Mouse (Mus musculus): ENCODE measurements around the gene Rpl37.
"Not testable (repeated sequence)": the region's sequence is repeated elsewhere in the genome, so short reads cannot be mapped to it uniquely, and the experiment has no call there.

Gene Rpl37

DNA sequence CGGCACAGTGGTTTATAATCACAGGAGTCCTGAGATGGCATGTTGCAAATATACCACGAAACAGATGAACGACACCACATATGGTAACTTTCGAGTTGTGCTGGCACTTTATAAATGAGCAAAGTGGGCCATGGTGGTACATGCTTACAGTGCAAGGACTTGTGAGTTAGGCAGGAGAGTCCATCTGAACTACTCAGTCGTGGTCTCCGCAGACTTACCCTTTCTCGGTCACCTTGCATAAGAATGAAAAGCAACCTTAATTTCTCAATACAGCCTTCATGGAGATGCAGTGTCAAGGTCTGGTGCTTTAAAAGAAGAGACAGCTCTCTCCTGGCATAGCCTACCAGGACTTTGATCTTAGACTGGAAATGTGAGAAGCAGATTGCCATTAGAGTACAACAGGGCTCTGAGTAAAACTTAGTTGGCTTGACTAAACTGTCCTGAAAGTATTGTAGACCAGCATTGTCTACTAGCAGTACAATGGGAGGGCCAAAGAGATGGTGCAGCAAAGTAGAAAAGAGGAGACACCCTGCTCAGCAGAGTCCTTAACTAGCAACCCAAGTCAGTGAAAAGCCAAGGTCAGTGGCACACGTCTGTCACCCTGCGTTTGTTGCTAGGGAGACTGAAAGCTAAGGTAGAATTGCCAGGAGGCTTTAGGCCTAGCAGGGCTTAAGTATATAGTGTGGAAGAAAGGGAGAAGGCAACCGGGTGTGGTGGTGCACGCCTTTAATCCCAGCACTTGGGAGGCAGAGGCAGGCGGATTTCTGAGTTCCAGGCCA is 5.3 kb downstream of the Rpl37 start:
- no peak for DNase-seq (ENCODE audit: extremely low spot score)

DNA sequence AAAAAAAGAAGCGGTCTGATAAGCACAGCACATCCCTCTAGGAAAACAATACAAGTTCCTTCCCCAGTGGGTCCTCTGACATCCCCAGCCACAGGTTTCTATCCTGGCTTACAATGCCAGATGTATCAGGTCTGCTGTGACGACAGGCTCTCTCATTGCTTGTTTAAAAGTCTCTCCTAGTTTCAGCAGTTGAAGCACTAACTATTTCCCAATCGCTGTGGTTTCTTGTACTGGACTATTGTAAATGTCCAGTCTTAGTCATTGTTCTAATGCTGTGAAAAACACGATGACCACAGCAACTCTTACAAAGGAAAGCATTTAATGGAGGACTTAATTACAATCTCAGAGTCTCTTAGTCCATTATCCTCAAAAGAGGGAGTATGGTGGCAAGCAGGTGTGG is 10.0 kb downstream of the Rpl37 start:
- DNase-seq (ENCODE audit: extremely low spot score), result no peak

GRCm38 (mm10) chr15:5127487-5127886 is 11.0 kb downstream of the Rpl37 start:
- DNase-seq (ENCODE audit: extremely low spot score), result no peak

- DNase-seq (ENCODE audit: extremely low spot score), result no peak
These were observed 11.9 kb downstream of the Rpl37 start for GRCm38 (mm10) chr15:5128176-5128940.

- DNase-seq (ENCODE audit: extremely low spot score), result no peak
These were observed 12.8 kb downstream of the Rpl37 start for GRCm38 (mm10) chr15:5129111-5129805.

- not testable (repeated sequence) for DNase-seq (ENCODE audit: extremely low spot score)
These were observed 14.6 kb downstream of the Rpl37 start for GRCm38 (mm10) chr15:5130887-5131668.

DNA sequence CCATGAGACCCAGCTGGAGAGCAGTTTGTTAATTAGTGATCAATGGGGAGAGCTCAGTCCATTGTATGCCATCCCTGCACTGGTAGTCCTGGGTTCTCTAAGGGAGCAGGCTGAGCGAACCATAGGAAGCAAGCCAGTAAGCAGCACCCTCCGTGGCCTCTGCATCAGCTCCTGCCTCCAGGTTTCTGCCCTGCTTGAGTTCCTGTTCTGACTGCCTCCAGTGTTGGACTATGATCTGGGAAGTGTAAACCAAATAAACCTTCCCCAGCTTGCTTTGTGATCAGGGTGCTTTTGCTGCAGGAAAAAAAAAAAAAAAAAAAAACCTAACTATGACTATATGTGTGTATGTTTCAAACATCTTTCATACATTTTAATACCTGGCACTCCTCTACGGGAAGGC is 16.9 kb downstream of the Rpl37 start:
- no peak for DNase-seq (ENCODE audit: extremely low spot score)

DNA sequence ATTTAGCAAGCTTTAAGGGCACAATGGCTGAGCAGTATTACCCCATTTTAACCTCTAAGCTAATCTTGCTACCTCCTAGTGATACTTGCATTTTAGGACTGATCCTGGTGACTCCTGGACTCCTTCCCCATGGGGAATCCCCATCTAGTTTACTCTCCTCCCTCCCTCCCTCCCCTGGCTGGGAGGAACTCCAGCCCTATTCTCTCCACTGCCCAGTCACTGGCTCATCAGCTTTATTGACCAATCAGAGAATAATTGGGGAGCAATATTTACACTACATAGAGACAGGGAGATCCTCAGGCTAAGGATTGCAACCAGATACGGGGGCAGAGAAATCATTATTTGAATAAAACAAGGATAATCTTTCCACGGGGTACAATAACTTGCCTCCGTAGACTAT is 17.7 kb downstream of the Rpl37 start:
- DNase-seq (ENCODE audit: extremely low spot score), result no peak

GRCm38 (mm10) chr15:5134945-5135483 is 18.6 kb downstream of the Rpl37 start:
- DNase-seq (ENCODE audit: extremely low spot score), result no peak

- no peak for DNase-seq (ENCODE audit: extremely low spot score)
These were observed 21.8 kb downstream of the Rpl37 start for GRCm38 (mm10) chr15:5138021-5138856.

GRCm38 (mm10) chr15:5139366-5139765 is 22.9 kb downstream of the Rpl37 start:
- DNase-seq (ENCODE audit: extremely low spot score), result no peak

- no peak for DNase-seq (ENCODE audit: extremely low spot score)
These were observed 23.4 kb downstream of the Rpl37 start for GRCm38 (mm10) chr15:5139863-5140262.

GRCm38 (mm10) chr15:5140357-5140756 is 23.9 kb downstream of the Rpl37 start:
- DNase-seq (ENCODE audit: extremely low spot score), result no peak

- DNase-seq (ENCODE audit: extremely low spot score), result no peak
These were observed 25.6 kb downstream of the Rpl37 start for GRCm38 (mm10) chr15:5142047-5142446.

DNA sequence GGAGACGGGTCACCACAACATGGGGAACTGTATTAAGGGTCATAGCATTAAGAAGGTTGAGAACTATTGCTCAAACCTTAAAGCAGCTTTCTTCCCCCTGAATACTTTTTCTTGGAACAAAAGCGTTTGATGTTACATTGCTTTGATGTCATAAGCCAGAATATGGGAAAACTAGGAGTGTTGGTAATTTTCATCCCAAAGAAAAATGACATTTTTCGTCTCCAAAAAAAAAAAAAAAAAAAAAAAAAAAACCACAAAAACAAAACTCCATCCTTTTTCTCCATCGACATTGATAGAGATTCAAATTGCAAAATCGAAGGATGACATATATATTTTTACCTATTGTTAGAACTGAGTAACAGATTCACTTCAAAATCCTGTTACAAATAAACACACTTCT is 26.3 kb downstream of the Rpl37 start:
- no peak for DNase-seq (ENCODE audit: extremely low spot score)

DNA sequence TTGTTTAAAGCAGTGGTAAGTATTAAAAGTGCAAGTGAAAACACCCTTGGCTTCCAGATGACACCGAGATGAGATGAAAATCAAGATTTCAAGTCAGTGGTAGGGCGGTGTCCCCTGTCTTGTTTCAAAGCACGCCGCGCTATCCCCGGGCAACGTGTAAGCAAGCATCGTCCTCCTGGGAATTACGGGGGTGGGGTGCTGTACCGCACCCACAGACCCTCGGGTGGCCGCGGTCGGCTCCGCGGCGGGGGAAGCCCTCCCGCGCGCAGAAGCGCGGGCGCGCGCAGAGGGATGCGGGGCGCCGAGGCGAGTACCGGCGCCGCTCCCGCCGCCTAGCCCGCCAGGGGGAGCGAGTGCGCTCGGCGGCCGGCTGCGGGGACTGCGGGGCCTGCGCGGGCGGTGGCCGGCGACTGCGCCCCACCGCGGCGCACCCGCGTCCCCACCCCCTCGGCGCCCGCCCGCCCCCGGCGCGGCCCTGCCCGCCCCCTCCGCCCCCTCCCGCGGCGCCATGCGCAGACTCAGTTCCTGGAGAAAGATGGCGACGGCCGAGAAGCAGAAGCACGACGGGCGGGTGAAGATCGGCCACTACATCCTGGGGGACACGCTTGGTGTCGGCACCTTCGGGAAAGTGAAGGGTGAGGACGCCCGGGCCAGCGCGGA is 27.0 kb downstream of the Rpl37 start, which contains the start of gene Prkaa1:
Prkaa1 (plus strand) TSS at position 501 of the 660 bp plus-strand sequence.
- no peak for DNase-seq (ENCODE audit: extremely low spot score)

DNA sequence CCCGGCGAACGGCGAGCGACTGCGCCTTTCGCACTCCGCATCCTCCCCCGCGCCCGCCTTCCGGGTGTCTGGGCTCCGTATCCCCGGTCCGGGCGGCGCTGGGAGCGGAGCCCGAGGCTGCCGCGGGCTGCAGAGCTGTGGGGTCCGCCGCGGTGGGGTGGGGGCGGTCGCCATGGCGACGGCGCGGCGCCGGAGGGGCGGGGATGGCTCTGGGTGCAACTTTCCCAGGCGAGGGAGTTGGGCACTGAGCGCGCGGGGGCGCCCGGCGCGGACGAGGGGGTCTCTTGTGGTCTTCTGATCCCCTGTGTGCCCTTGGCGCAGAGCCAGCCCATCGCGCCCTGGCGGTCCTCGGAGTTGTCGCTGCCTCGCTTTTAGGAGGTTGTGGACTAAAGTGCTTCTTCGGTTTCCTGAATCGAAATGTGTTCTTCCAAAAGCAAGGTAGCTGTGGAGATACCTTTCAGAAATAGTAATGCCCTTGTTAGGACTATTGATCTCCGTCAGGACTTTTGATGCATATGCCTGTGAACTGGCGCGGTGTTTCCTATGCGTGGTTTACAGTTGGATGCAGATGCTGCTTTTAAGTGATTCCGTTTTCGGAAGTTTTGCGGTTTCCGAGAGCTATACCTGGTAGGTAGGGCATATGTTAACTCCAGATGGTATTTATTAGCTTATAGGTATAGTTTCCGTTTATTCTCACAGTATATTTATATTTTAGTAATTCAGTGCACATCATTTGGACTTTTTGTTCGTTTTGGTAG is 27.8 kb downstream of the Rpl37 start:
- peak; percentile 86 for DNase-seq (ENCODE audit: extremely low spot score)

DNA sequence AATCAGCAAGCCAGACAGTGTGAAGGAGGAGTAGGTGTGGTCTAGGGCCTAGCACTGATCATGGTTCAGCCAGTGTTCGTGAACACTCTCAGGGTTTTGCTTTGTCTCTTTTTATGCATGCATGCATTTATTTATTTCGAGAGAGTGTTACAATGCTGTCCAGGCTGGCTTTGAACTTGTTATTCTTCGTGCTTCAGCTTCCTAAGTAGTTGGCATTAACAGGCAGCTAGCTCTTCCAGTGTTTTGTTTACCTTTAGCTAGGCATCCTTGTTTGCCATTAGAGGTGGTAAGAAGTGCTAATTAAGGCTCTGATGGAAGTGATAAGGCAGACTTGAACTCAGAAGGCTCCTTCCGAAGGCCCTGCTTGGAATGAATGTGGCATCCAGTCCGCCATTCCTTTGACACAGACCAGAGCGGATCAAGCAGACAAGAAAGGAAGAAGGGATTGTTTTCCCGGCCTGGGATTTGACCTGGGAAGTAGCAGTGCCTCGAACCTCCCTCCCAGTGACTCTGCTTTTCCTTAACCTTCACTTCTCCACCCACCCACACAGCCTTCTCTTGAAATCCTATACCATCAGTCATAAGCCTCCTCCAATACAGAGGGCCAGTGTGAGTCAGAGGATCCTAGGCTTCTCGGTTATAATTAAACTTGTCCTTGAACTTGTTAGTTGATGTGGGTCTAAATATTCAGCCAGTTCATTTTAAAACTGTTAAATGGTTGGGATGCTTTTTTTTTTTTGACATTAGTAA is 28.9 kb downstream of the Rpl37 start:
- no peak for DNase-seq (ENCODE audit: extremely low spot score)

Measured in embryo, embryonic 9.5 days (tissue).